Mouse (Mus musculus): Measurements from ENCODE around the gene Dnase2b. TPM values are rescaled to one million over a fixed set of nuclear protein-coding genes. Genes with fewer than 3 reads are reported as not detected.

Dnase2b gene
- polyA plus RNA-seq, 1 experiment from 2014 or later, result 0.05 TPM

Other genes starting within 250 kb of the Dnase2b start
- 36.1 and 38.1 TPM in 2 replicates for gene Ssx2ip, start 211.0 kb downstream of the Dnase2b start, polyA plus RNA-seq (2015; fragmentation: Nextera tagmentation; extraction: Ambion mirVana)
- gene Ctbs, start 165.8 kb downstream of the Dnase2b start, polyA plus RNA-seq (2015; fragmentation: Nextera tagmentation; extraction: Ambion mirVana), result 11.0 and 11.6 TPM in 2 replicates
- gene Spata1, start 115.8 kb downstream of the Dnase2b start, polyA plus RNA-seq (2015; fragmentation: Nextera tagmentation; extraction: Ambion mirVana), result 2.0 and 2.3 TPM in 2 replicates
- 976 and 1,024 TPM in 2 replicates for gene Gng5, start 115.8 kb downstream of the Dnase2b start, polyA plus RNA-seq (2015; fragmentation: Nextera tagmentation; extraction: Ambion mirVana)
- 42.1 and 45.5 TPM in 2 replicates for gene Rpf1, start 94.2 kb downstream of the Dnase2b start, polyA plus RNA-seq (2015; fragmentation: Nextera tagmentation; extraction: Ambion mirVana)
- gene Uox, start 45.2 kb downstream of the Dnase2b start, polyA plus RNA-seq (2015; fragmentation: Nextera tagmentation; extraction: Ambion mirVana), result 0.64 and 1.8 TPM in 2 replicates
- not detected in 2 replicates for gene 4930503B20Rik, start 35.7 kb upstream of the Dnase2b start, polyA plus RNA-seq (2015; fragmentation: Nextera tagmentation; extraction: Ambion mirVana)
- 0.56 and 0.66 TPM in 2 replicates for gene Samd13, start 70.0 kb upstream of the Dnase2b start, polyA plus RNA-seq (2015; fragmentation: Nextera tagmentation; extraction: Ambion mirVana)
- gene Prkacb, start 197.4 kb upstream of the Dnase2b start, polyA plus RNA-seq (2015; fragmentation: Nextera tagmentation; extraction: Ambion mirVana), result 34.4 and 38.3 TPM in 2 replicates
- 1.6 and 1.9 TPM in 2 replicates for gene Ttll7, start 236.8 kb upstream of the Dnase2b start, polyA plus RNA-seq (2015; fragmentation: Nextera tagmentation; extraction: Ambion mirVana)

All from intestine, embryonic 16.5 days (tissue).